Mouse (Mus musculus) cerebellum, postnatal 4 days (tissue): ENCODE results near the gene Pibf1.

Experiments
- DNase-seq, 2 experiments: peaks; one replicate each; pipeline ENCODE4 v3.0.0; 2022; ENCODE audit warnings: low spot score in 2 of 2, mixed read lengths in 1 of 2

Pibf1 gene

GRCm38 (mm10) chr14:99099267-99099966, at the start of gene Pibf1, which contains the start of gene Dis3:
Gene Pibf1 (plus strand): TSS chr14:99099424.
Gene Dis3 (minus strand): TSS chr14:99099770.
- peak; percentile 97 to 98 for DNase-seq

DNA sequence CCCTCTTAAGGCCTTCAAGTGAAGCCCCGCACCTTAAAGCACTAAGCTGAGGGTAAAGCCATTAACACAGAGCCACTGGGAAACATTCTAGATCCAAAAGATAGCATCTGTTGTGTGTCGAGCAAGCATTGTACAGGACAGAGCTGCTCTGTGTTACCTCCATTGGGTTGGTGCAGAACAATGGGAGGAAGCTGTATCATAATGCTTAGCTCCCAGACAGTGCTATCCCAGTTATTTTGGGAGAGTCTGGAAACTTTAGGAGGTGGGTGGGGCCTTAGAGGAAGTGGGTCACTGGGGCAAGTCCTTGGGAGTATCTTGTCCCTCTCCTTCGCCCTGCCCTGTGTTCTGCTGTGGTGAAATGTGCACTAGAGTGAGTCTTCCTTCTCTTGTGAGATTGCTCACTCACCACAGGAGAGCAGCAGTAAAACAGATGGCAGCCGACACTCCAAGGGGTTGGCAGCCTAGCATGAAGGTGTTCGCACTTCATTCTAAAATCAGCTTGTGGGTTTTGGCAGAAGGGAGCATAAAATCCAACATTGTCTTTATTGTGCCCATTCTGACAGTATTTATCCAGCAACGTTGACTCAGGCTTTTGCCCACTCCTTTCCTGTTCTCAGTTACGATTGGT, 40.2 kb upstream of the Pibf1 start:
- DNase-seq: no peak

DNA sequence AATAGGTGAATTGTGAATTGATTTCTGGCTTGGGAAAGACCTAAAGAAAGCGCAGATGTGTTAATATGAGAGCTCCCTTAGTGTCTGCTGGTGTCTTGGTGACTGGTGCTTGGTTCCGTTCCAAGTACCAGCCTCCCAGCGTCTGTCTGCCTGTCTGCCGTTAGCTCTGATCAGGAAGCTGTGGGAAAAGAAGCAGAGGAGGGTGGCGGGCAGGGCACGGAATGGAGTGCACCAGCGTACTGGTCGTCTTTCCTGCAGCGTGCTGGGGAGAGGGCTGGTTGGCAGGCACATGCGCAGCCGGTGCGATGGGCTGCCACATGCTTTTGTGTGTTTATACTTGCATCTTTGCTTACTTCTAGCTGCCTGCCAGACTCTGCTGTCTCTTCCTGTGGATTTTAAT, 38.6 kb upstream of the Pibf1 start:
- DNase-seq: no peak

DNA sequence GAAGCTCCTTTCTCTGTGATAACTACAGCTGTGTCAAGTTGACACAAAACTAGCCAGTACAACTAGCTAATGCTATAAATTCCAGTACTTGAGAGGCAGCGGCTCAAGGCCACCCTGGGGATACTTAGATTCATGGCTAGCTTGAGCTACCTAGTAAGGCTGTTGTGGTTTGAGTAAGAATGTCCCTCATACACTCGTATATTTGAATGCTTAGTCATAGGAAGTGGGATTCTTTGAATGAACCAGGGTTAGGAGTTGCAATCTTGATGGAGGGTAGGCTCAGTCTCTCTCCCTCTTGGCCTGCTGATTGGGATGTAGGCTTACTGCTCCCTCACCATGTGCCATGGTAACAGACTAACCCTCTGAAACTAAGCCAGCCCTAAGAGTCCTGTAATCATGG, 36.1 kb upstream of the Pibf1 start:
- no peak for DNase-seq

- no peak for DNase-seq
These were observed 28.1 kb upstream of the Pibf1 start for GRCm38 (mm10) chr14:99071146-99071545.

DNA sequence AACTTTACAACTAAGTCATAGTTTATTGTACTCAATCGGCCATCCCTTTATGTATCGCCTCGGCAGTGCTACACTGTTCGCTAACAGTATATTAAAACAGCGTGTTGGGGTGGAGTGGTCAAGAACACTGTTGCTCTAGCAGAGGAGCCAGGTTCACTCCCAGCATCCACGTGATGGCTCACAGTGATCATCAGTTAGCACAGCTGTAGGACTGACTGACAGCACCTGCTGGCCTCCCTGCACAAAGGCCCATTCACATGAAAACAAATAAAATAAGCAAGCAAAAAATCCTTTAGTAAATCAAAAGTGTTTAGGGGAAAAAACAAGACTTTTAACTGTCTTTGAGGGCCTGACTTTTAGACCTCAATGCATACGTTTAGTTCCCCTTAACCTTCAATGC, 10.3 kb upstream of the Pibf1 start:
- DNase-seq: no peak

GRCm38 (mm10) chr14:99099967-99100587, 853 bp downstream of the Pibf1 start:
- DNase-seq: no peak

GRCm38 (mm10) chr14:99103050-99103449, 3.8 kb downstream of the Pibf1 start:
- DNase-seq: no peak

- DNase-seq: no peak
These were observed 5.4 kb downstream of the Pibf1 start for GRCm38 (mm10) chr14:99104542-99105123.

- no peak for DNase-seq
These were observed 7.4 kb downstream of the Pibf1 start for GRCm38 (mm10) chr14:99106671-99107070.

GRCm38 (mm10) chr14:99107631-99108187, 8.5 kb downstream of the Pibf1 start:
- DNase-seq: no peak

- DNase-seq: no peak
These were observed 9.5 kb downstream of the Pibf1 start for GRCm38 (mm10) chr14:99108762-99109161.

- DNase-seq: no peak
These were observed 18.4 kb downstream of the Pibf1 start for GRCm38 (mm10) chr14:99117576-99117975.

DNA sequence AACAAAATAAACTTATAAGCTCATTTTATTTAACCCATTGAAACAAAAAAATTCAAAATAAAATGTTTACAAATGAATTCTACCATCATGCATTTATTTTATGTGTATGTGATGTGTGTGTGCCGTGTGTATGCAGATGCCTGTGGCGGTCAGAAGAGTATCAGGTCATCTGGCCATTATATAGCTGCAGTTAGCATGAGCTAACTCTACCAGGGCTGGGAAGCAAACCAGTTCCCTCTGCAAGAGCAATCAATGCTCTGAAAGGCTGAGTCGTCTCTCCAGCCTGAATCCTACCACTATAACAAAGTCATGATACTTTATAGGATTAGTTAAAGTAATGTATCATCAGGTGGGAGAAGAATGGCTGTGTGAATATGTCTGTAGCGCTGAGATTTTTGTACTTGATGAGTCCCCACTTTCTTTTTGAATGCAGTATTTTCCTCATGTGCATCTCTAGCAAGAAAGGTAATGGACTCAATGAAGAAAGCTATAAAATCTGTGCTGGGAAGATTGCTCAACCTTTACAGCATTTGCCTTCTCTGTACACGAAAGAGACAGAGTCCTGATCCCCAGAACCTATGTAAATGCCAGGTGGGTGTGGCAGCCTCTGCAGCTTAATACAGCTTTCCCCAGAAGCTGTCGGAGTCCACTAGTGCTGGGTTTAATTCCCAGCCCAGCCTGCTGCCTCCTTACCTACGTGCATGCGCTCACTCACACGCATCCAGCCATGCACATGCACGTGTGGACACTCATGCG, 22.5 kb downstream of the Pibf1 start:
- no peak for DNase-seq

DNA sequence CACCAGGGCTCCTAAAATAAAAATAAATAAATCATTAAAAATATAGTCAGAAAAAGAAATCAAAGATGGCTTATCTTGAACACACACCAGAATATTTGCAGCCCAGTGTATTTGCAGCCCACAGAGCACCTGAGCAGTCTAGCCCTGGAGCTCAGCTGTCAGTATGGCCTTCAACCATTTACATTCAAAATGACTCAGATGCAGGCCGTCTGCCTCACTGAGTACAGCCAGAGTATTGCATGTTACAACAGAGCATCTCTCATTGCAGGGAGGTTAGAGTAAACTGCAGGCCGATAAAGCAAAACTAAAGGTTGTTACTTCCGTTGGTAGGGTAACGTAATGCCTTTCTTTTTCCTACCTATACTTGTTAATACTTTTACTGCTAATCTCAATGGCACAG, 24.9 kb downstream of the Pibf1 start:
- no peak for DNase-seq

DNA sequence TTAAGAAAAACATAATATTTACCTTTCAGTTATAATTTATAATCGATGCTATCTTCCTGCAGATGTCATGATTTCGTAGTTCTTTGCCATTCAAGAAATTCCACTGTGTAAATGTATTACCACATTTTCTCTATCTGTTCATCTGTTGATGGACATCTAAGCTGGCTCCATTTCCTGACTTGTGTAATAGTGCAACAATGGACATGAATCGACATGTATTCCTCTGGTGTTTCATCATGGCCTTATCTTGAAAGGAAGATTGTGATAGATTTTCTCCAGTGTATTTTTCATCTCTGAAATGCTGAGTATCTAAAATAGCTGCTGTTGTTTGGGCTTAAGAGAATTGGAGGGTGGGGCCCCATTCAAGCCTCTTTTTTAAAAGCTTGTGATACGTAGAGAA, 27.5 kb downstream of the Pibf1 start:
- no peak for DNase-seq

DNA sequence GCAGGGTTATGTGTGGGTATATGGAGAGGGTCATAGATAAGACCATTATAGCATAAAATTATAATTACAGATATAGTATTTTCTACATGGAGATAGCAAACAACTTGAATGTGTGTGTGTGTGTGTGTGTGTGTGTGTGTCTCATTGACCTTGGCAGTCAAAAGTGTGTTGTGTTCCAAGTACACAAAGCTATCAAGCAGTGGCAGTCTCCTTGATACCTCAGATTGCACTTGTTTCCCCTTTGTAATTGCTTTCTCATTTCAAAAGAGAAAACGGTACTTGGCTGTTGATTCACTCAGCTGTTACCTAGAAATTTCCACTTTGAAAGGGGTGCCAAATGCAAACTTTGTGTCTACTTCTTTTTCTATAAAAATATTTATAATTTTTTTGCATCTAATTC, 28.3 kb downstream of the Pibf1 start:
- DNase-seq: no peak

DNA sequence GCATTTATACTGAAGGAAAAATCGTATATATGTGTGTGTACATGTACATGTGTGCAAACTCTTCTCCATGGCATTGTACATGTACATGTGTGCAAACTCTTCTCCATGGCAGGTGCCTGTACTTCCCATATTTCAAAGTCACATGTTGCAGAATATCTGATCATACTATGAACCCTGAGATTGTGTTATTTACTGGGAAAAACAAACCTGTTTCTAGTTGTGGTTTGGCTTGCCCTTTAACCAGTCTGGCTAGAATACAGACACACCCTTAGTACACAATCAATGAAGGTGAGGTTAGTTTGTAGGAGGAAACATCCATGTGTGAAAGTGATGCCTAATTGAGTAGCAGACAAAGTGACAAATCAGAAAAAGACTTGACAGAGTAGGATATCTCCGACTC, 29.8 kb downstream of the Pibf1 start:
- no peak for DNase-seq

DNA sequence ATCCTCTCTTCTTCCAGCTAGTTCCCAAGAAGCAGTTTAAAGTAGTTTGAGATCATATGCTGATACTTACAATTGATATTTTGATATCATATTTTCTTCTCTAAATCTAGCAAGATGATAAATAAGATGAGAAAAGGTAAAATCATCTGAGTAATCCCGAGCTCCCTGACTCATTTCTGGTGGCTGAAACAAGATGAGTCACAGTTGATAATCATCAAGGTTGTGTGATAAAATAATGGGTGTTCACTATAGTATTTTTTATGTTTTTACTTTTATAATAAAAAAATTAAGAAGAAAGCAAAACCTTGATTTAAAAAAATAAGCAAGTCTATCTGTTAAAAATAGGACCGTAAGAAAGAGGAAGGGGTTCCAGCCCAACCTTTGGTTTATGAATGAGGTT, 34.8 kb downstream of the Pibf1 start:
- DNase-seq: no peak

DNA sequence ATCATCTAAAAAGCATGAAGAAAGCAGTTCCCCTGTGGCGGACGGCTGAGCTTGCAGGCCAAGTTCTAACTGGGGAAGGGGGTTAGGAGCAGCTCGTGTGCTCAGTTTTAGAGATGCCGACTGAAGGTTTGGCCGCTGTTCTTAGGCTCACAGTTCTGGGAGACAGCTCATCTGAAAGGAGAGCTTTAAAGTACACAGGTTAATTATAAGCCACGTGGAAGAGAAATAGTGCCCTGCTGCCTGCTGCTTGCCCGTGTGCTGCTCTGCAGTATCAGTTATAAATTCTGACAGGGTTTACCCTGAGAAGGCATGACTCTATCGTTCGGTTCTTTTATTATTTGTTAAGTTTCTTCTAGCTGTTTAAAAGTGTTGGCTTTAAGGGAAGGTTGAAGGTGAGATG, 36.5 kb downstream of the Pibf1 start:
- no peak for DNase-seq

DNA sequence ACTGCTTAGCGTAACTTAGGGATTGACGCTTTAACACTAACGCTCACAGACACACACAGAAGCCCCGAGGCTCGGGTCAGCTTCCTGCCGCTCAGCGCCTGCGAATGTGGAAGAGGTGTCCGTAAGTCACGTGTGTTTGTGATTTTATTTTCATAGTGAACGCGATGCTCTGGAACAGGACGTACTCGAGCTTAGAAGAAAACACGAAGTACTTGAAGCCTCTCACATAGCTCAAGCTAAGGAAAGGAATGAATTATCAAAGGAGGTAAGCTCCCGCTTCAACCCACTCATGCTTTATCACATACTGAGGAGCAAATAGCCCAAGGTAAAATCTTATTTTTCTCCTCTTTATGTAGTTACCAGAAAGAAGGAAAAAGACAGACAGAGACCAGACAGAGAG, 37.1 kb downstream of the Pibf1 start:
- DNase-seq: no peak

GRCm38 (mm10) chr14:99140036-99140435, 40.8 kb downstream of the Pibf1 start:
- DNase-seq: no peak
